Mouse (Mus musculus) B cell, adult 2 months (primary cell): ENCODE data around the gene Mlh3.

ENCODE experiments used
- DNase-seq, 2 experiments: peaks; one replicate each; pipeline ENCODE4 v3.0.0; 2022

Gene Mlh3

GRCm38 (mm10) chr12:85186361-85186760, 84.0 kb downstream of the Mlh3 start:
- no peak for DNase-seq

- no peak for DNase-seq
These were observed 84.6 kb downstream of the Mlh3 start for GRCm38 (mm10) chr12:85185810-85186209.
